Mouse (Mus musculus): ENCODE measurements at regions not wholly inside any gene's neighbourhood (a gene's known extent, or its start where the extent isn't known, plus 50 kb on each side); places are given as distances from the start of the nearest gene placed in this dataset.

DNA sequence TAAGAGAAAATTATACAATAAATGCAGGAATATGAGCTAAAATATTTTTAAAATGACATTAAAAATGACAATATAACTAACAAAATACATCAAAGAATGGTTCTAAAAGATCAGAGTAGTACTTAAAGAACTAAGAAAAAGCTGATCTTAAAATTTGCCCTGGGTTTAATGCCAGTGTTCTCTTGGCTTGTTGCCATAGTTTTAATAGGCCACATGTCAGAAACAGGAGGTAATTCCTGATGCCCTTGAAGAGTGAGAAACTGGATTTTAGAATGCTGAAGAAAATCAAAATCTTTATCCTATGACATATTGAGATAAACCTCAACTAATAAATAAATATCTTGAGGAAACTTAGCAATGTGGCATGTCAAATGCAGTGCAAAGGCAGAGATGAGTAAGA, 602.3 kb upstream of the Robo1 start:
- TF ChIP-seq CTCF (IDR thresholded peaks at IDR 0.05; ENCODE audit: borderline replicate concordance, insufficient read depth, low read depth, low read length) (no peak), POLR2A (IDR thresholded peaks at IDR 0.05; ENCODE audit: borderline replicate concordance, insufficient read depth, low read length) (no peak)

Data from cerebellum, adult 2 months (tissue).